Mouse (Mus musculus) lung, embryonic 16.5 days (tissue): ENCODE data around the gene Rasal1. TPM values are rescaled to one million over a fixed set of nuclear protein-coding genes. Genes with fewer than 3 reads are reported as not detected.

Experiments
- ATAC-seq: fragments of 200-750 bp; cut with Nextera tagmentation; 2 replicates; pipeline ENCODE4 v1.8.0; 2017; ENCODE audit warnings: low read depth, mild to moderate bottlenecking, moderate library complexity
- H3K27ac ChIP-seq: fragments of 300-500 bp; sonication (generic); 2 replicates; pipeline ENCODE4 v1.5.1; 2014; ENCODE audit warnings: mild to moderate bottlenecking, control low read depth, low read length
- H3K27me3 ChIP-seq: fragments of 300-500 bp; sonication (generic); 2 replicates; pipeline ENCODE4 v1.6.1; 2014; ENCODE audit warnings: low read depth, low read length, mixed read lengths; ENCODE audit not compliant: control insufficient read depth, insufficient read depth
- H3K36me3 ChIP-seq: fragments of 300-500 bp; sonication (generic); 2 replicates; pipeline ENCODE4 v1.6.1; 2014; ENCODE audit warnings: low read length; ENCODE audit not compliant: control insufficient read depth, insufficient read depth
- H3K4me1 ChIP-seq: fragments of 300-500 bp; sonication (generic); replicated peaks from 2 replicates; pipeline ENCODE4 v1.6.1; 2014; ENCODE audit warnings: low read length, mixed read lengths; ENCODE audit not compliant: control insufficient read depth, insufficient read depth
- H3K4me2 ChIP-seq: fragments of 300-500 bp; sonication (generic); 2 replicates; pipeline ENCODE4 v1.6.1; 2014; ENCODE audit warnings: low read depth, low read length, control low read depth
- H3K4me3 ChIP-seq: fragments of 300-500 bp; sonication (generic); 2 replicates; pipeline ENCODE4 v1.5.1; 2014; ENCODE audit warnings: mild to moderate bottlenecking, low read length, control low read depth
- H3K9ac ChIP-seq: fragments of 300-500 bp; sonication (generic); 2 replicates; pipeline ENCODE4 v1.6.1; 2014; ENCODE audit warnings: low read length, control low read depth
- H3K9me3 ChIP-seq: fragments of 300-500 bp; sonication (generic); 2 replicates; pipeline ENCODE4 v1.6.1; 2016; ENCODE audit warnings: low read length; ENCODE audit not compliant: control insufficient read depth
- WGBS: fragments of 180-500 bp; shearing (Covaris S2); extraction: QIAGEN DNeasy Blood & Tissue Kit; methylation state at CpG from one replicate; pipeline ENCODE4 v1.1.7; 2014; 5-methylcytosine and 5-hydroxymethylcytosine counted together
- polyA plus RNA-seq: library from polyadenylated mRNA; unstranded; fragments of >200 nt; fragmentation: Nextera tagmentation; extraction: Ambion mirVana; gene quantifications from 2 replicates; pipeline ENCODE4 v1.2.1, GENCODE M21; 2015

Rasal1 gene
- polyA plus RNA-seq, 1 experiment from 2014 or later: 0.44 TPM

DNA sequence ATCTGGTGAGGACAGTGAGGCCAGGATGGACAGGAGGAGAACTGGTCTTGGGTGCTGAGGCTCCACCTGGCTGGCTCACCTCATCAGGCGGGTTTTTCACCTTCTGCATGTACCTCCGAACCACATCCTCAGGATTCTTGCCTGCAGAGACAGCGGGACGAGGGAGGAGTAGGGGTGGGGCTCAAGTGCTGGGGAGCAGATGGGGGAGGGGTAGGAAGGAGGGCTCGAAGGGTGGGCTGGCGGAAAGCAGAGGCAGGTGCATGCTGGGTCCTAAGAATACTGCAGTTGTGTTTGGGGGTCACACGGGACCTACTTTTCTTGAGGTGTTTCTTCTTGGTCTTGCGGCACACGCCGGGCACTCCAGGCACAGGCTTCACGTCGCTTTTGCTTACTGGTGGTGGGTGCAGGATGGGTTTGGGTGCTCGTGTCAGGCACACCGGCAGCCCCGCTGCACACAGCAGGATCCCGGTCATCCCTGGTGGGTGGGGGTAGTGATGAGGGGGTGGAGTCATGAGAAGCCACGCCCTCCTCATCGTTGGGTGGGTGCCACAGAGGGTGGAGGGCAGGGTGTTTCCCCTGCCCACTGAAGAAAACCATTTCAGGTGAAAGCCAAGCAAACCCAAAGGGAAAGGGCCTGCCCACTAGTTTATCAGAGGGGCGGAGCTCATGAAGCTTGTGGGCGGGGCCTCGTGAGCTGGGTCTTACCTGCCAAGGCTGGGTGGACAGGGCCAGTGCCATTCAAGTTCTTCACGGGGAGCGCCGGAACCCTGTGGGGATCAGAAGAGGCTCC is 34.6 kb downstream of the Rasal1 start:
- WGBS: 11% methylated on average over 24 of the region's 24 CpGs
- Histone ChIP-seq H3K4me2 (0 out of 2 replicates have a peak overlapping the region, but pooled peaks have one; percentile 2), H3K4me3 (no peak overlapping the region)

DNA sequence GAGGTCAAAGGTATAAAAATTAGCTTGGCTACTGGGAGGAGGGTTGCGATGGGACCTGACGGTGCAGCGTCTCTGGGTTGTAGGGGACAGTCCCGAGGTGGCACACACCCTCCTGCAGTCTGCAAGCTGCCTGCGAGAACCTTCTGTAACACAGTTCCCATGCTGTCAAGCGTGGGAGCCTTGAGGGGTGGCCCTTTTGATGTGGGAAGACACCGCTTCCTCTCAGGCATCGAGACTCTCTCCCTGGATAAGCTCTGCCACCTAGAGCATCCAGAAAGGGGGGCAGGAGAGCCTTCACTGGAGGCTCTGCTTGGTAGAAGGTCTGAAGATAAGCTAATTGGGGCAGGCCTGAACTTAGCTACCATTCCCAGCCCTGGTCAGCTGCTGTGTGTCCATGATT is 37.1 kb downstream of the Rasal1 start:
- Histone ChIP-seq H3K27ac (no peak overlapping the region), H3K36me3 (no peaks in the 10 kb centered on the region), H3K9me3 (no peaks in the 10 kb centered on the region), H3K4me3 (no peak overlapping the region), H3K9ac (no peak overlapping the region), H3K4me2 (no peak overlapping the region), H3K4me1 (no peaks in the 10 kb centered on the region), H3K27me3 (peaks cover 29% of the 10 kb centered on the region)
- 65% methylated on average over 8 of the region's 8 CpGs for WGBS
- no peak for ATAC-seq

More for the DNA sequence above, 34.6 kb downstream of the Rasal1 start:
- no peaks in the 10 kb centered on the region for H3K36me3 ChIP-seq
- no peaks in the 10 kb centered on the region for H3K9me3 ChIP-seq
- H3K27me3 ChIP-seq: peaks cover 27% of the 10 kb centered on the region
- no peak overlapping the region for H3K9ac ChIP-seq
- ATAC-seq: no peak
- no peak overlapping the region for H3K27ac ChIP-seq
- H3K4me1 ChIP-seq: peaks cover 3% of the 10 kb centered on the region; the same call in 1 of the 2 replicates

DNA sequence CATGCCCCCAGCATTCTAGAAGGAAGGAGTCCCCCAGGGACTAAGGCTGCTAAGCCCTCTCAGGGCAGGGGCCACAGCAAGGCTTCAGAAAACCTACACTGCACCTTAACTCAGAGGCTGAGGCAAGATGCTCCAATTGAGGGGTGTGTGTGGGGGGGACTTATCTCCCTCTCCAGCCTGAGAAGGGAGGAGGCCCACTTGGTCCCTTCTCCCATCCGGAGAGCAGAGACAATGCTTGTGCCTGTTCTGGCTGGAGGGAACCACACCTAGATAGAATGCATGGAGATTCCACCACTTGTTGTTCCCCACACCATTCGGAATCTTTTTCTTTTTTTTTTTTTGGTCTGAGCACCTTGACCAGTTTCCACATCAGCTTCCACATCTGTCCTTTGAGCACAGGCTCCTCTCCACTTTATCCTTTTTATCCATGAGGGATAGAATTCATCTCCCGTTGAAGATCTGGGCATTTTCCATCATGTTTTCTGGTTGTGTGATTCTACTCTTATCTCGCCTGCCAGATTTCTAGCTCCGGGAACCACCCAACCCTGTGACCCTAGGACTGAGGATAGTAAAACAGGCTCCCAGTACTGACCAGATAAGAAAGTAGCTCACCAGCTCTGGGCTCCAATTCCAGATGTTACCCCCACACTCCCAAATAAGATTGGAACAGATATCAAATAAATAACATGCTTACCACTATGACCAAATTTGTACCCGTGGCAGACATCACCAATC is 38.3 kb downstream of the Rasal1 start:
- Histone ChIP-seq H3K9ac (no peak overlapping the region), H3K4me2 (no peak overlapping the region), H3K36me3 (no peaks in the 10 kb centered on the region), H3K27me3 (peaks cover 27% of the 10 kb centered on the region), H3K4me1 (no peaks in the 10 kb centered on the region), H3K4me3 (no peak overlapping the region), H3K9me3 (no peaks in the 10 kb centered on the region), H3K27ac (no peak overlapping the region)
- no peak for ATAC-seq
- 71% methylated on average over 6 of the region's 6 CpGs for WGBS

DNA sequence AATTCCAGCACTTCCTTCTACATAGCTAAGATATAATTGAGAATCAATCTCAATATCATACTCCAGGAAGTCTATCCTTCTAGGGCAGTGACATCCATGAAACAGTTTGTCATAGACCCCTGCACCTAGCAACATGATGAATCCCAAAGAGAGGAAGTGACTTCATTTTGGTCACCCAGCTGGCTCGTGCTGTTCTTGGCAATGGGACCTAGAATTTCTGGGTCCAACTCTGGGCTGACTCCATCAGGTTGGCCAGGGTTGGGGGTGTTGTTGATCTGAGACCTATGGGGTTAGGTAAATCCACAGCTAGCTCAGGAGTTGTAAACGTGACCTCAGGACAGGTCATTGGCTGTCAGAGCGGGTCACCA is 38.9 kb downstream of the Rasal1 start:
- ATAC-seq: no peak
- H3K4me2 ChIP-seq: no peak overlapping the region
- H3K4me1 ChIP-seq: no peaks in the 10 kb centered on the region
- H3K27me3 ChIP-seq: peaks cover 21% of the 10 kb centered on the region
- no peak overlapping the region for H3K27ac ChIP-seq
- no peaks in the 10 kb centered on the region for H3K36me3 ChIP-seq
- H3K9me3 ChIP-seq: no peaks in the 10 kb centered on the region
- WGBS: 62% methylated on average over 3 of the region's 3 CpGs
- no peak overlapping the region for H3K4me3 ChIP-seq
- H3K9ac ChIP-seq: no peak overlapping the region

DNA sequence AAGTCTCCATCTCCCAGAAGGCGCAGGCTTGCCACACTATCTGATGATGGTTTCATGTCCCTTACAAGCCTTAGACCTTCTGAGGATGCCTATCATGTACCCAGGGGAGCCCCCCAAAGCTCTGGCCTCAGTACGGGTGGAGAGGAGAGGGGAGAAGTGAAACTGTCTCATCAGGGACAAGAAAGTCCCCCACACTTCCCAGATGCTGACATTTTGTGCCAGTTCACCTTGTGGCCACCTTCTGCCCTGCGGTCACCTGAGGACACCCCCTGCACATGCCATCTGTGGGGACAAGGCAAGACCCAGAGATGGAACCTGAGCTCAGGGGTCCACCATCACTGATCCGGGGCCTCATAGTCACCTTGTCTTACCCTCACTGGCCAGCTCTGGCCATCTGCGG is 39.3 kb downstream of the Rasal1 start:
- H3K27ac ChIP-seq: no peak overlapping the region
- 86% methylated on average over 5 of the region's 5 CpGs for WGBS
- no peak overlapping the region for H3K4me2 ChIP-seq
- H3K9me3 ChIP-seq: no peaks in the 10 kb centered on the region
- no peak for ATAC-seq
- no peak overlapping the region for H3K9ac ChIP-seq
- H3K4me1 ChIP-seq: no peaks in the 10 kb centered on the region
- no peak overlapping the region for H3K4me3 ChIP-seq
- peaks cover 21% of the 10 kb centered on the region for H3K27me3 ChIP-seq
- no peaks in the 10 kb centered on the region for H3K36me3 ChIP-seq

DNA sequence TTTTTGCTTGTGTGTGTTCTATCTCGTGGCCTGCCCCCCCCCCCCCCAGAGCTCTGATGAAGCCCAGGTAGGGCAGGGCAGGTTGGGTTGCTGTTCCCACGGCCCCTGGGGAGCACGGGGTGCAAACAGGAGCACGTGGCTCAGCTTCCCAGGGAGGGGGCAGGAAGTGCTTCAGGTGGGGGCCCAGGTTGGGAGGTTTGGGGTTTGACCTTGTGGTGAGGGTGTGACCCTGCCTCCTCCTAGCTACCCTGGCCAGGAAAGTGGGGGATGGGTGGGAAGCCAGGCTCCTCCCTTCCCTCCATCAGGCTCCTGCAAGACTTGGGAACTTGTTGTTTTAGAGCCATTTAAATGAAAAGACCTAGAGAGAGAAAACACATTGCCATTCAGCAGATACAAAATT is 39.8 kb downstream of the Rasal1 start:
- Histone ChIP-seq H3K4me2 (no peak overlapping the region), H3K9me3 (no peaks in the 10 kb centered on the region), H3K9ac (no peak overlapping the region), H3K4me3 (no peak overlapping the region), H3K4me1 (no peaks in the 10 kb centered on the region), H3K27me3 (peaks cover 20% of the 10 kb centered on the region), H3K36me3 (no peaks in the 10 kb centered on the region), H3K27ac (no peak overlapping the region)
- 16% methylated on average over 4 of the region's 4 CpGs for WGBS
- no peak for ATAC-seq

DNA sequence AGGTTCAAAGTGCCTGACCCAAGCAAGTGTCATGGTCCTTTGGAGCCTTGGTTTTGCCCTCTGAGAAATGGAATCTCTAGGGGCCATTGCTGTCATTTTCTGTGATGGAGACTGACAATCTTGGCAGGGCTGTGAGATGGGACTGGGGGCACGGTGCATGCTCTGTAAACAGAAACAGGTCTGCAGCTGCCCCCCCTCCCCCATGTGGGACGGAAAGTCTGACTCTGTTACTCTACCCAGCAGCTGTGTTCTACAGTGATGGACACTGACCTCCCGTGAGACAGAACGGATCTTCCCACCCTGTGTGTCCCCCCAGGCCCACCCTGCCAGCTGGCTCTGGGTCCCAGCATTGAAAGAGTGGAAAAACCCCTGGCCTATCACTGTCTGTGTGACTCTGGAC is 41.8 kb downstream of the Rasal1 start:
- H3K36me3 ChIP-seq: no peaks in the 10 kb centered on the region
- peaks cover 2% of the 10 kb centered on the region; the same call in 1 of the 2 replicates for H3K4me1 ChIP-seq
- no peaks in the 10 kb centered on the region for H3K9me3 ChIP-seq
- no peak overlapping the region for H3K4me3 ChIP-seq
- no peak overlapping the region for H3K4me2 ChIP-seq
- no peak overlapping the region for H3K9ac ChIP-seq
- ATAC-seq: no peak
- 34% methylated on average over 4 of the region's 4 CpGs for WGBS
- H3K27me3 ChIP-seq: peaks cover 28% of the 10 kb centered on the region
- H3K27ac ChIP-seq: no peak overlapping the region

DNA sequence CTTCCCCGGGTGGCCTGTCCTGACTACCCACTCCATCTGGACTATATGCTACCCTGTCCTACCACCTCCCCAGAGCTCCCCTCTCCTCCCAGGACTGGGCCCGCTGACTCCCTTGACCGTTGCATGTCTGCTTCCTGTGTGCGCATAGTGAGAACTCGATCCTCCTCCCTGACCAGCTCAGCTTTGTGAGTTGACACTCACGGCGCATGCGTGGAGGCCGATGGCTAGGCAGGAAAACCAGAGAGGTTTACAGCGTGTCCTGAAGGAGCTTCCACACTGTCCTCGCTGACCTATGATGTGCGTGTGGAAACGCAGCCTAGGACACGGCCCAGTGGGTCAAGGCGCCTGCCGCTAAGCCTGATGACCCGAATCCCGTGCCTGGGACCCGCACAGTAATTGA is 43.4 kb downstream of the Rasal1 start:
- Histone ChIP-seq H3K4me2 (no peak overlapping the region), H3K27ac (no peak overlapping the region), H3K36me3 (no peaks in the 10 kb centered on the region), H3K4me3 (no peak overlapping the region), H3K27me3 (peaks cover 40% of the 10 kb centered on the region), H3K4me1 (peaks cover 2% of the 10 kb centered on the region; the same call in 1 of the 2 replicates), H3K9ac (no peak overlapping the region), H3K9me3 (no peaks in the 10 kb centered on the region)
- WGBS: 59% methylated on average over 19 of the region's 19 CpGs
- ATAC-seq: no peak

DNA sequence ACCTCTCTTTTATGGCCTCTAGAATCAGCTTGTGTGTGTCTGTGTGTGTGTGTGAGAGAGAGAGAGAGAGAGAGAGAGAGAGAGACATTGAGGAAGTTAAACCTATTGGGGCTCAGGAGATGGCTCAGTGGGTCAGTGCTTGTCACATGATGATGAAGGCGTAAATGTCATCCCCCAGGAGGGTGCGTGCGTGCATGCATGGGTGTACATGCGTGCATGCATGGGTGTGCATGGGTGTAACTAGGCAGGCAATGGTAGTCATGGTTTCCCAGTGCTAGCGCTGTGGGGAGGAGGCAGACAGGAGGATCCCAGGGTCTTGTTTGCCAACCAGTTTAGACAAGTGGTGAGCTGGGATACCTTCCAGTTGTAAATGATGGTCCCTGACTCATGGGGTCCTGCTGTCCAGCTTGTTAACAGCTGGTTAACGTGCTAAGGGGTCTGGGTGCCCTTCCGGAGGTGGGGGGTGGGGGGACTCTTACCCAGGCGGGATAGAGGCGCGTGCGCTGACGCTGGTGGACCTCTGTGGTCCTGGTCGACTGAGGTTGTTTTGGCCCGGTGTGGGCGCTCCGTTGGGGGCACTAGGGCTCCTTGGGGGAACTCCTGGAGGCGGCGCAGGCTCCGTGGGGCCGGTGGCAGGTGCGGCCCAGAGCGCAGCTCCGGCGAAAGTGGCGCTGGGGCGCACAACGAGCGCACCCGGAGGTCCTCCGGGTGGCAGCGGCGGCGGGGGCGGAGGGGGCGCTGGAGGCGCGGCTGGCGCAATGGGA is 45.5 kb downstream of the Rasal1 start:
- WGBS: 12% methylated on average over 33 of the region's 38 CpGs
- H3K27me3 ChIP-seq: peaks cover 43% of the 10 kb centered on the region
- no peak overlapping the region for H3K27ac ChIP-seq
- H3K4me2 ChIP-seq: no peak overlapping the region; the same call in 1 of the 2 replicates
- no peak for ATAC-seq
- no peaks in the 10 kb centered on the region for H3K9me3 ChIP-seq
- no peak overlapping the region for H3K9ac ChIP-seq
- H3K4me1 ChIP-seq: peaks cover 2% of the 10 kb centered on the region; the same call in 1 of the 2 replicates
- no peaks in the 10 kb centered on the region for H3K36me3 ChIP-seq
- peak overlapping the region; percentile 20 for H3K4me3 ChIP-seq
